Mouse (Mus musculus): ENCODE measurements around the gene Bicra.

GRCm38 (mm10) chr7:15961798-15962197 lies 85.9 kb downstream of the Bicra start:
- TF ChIP-seq POLR2A (IDR thresholded peaks at IDR 0.05; ENCODE audit: extremely low read depth, insufficient read depth, low read length) = no peak
- TF ChIP-seq CTCF (IDR thresholded peaks at IDR 0.05; ENCODE audit: extremely low read depth, insufficient read depth, low read length) = no peak
